Mouse (Mus musculus) neutrophil, adult 5-6 weeks (primary cell): ENCODE results near the gene H2-M10.5. TPM values are rescaled to one million over a fixed set of nuclear protein-coding genes. Genes with fewer than 3 reads are reported as not detected.
"Not testable (repeated sequence)": the region's sequence is repeated elsewhere in the genome, so short reads cannot be mapped to it uniquely, and the experiment has no call there.

Source experiments
- ATAC-seq: fragments of 151-379, 151-347 bp; 2 replicates; pipeline ENCODE4 v1.8.0; 2017; ENCODE audit warnings: mild to moderate bottlenecking, moderate TSS enrichment; ENCODE audit not compliant: insufficient number of reproducible peaks, poor library complexity, low FRiP score, severe bottlenecking; ENCODE audit errors: extremely low read depth
- total RNA-seq: library from RNA; stranded (forward); fragments of 200-1000 nt; gene quantifications from 2 replicates; pipeline ENCODE4 v1.2.3, GENCODE M21; 2017

Gene H2-M10.5
- total RNA-seq, result not detected in 2 replicates

DNA sequence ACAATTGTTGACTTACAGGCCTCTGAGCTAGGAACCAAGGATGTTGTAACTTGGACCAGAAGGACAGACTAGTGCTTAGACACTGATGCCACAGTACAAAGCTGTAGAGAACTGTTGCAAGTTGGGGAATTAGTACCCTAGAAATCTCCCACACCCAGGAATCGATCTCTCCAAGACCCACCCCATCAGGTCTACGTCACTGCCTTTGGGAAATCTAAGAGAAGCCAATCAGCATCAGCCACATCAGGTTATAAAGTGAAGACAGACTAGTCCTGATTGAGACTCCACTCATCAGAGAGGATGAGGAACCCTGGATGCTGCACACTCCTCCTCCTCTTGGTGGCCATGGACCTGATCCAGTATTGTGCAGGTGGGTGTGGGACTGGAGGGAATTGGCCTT lies at the start of gene H2-M10.5:
TSS of gene H2-M10.5 (plus strand) at position 301 of the 400 bp plus-strand sequence.
- not testable (repeated sequence) for ATAC-seq

GRCm38 (mm10) chr17:36726046-36726445 lies 46.7 kb upstream of the H2-M10.5 start:
- ATAC-seq, result no peak

DNA sequence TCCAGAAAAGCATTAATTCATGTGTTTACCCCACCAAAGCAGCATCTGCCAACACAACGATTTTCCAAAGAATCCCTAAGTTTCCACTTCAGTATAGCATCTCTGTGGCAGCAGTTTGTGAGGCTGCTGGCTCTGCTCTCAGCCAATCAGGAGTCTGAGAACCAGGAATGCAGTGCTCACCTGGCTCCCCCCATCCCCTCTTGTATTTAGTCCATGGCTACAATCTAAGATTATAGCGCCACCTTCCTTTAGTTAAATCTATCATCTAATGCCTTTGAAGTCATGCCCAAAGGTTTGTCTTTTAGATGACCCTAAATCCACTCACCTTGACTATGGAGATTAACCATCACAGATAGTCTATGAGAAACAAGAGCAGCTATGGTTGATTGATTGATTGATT lies 8.9 kb upstream of the H2-M10.5 start:
- no peak for ATAC-seq

- not testable (repeated sequence) for ATAC-seq
Measured at GRCm38 (mm10) chr17:36764244-36764643, 8.5 kb upstream of the H2-M10.5 start.

DNA sequence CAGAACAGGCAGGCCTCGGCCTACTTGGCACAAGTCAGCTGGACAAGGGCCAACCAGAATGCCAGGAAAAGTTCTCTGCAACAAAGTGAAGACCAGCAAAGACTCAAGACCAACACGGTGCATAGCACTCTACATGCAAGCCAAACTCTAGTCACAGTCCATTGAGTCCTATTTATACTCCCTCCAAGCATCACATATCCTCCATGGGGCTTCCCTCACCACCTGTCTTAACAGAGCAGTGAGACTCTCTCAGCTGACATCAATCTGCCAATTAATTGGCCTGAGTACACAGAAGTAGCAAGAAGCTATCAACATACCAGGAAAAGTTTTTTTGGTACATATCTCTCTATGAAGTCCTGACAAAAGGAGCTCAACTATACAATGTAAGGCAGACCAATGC lies 7.3 kb upstream of the H2-M10.5 start:
- ATAC-seq, result not testable (repeated sequence)

DNA sequence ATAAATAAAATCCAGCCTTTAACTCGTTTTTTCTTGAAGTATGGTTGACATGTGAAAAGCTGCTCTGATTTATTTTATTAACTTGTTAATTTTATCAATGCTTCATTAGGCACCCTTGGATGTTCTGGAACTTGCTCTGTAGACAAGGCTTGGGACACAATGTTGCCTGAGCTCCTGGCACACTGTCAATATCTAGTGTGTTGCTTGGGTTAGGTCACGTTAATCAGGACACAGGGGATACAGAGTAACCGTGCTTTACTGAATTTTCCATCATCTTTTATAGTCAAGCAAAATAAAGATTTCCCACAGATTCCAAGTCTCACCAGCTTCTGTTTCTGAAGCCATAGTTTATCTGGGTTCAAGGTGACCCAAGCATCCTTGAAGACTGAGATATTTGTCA lies 8.8 kb downstream of the H2-M10.5 start:
- ATAC-seq, result no peak

DNA sequence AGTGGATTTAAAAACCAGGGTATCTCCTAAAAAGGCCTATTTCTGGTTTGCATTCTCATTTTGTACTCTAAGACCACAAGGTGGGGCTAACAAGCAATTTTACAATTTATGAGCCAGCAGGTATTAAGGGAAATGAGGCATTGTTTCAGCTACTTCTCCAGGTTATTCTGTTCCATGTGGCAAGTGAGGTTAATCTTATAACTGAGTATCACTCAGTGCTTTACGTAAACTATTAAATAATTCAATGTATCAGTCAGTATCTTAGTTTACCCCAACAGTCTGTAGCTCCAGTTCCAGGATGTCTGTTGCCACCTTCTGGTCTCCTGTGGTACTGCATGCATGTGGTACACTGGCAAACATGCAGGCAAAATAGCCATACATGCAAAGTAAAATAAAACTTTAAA lies 13.8 kb downstream of the H2-M10.5 start:
- peak; percentile 67 for ATAC-seq

GRCm38 (mm10) chr17:36788351-36788750 lies 15.6 kb downstream of the H2-M10.5 start:
- ATAC-seq, result no peak

DNA sequence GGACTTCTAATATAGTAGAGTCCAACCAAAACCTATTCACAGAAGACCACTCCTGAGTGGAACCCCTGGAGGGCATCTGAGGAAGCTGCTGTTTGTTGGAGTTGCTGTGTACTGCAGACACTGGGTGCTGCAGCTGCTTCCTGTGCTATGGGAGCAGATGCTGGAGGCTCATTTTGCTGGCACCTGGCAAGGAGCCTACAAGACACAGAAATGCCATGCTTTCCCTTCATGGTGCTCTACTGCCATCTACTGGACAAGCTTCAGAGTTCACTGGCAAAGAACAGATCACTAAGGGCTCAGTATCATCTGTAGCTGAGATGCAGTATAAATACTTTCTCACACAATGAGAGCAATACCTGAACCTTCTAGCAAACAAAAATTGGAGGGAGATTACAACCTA lies 16.1 kb downstream of the H2-M10.5 start:
- peak; percentile 67; the same call in 1 of the 2 replicates for ATAC-seq

DNA sequence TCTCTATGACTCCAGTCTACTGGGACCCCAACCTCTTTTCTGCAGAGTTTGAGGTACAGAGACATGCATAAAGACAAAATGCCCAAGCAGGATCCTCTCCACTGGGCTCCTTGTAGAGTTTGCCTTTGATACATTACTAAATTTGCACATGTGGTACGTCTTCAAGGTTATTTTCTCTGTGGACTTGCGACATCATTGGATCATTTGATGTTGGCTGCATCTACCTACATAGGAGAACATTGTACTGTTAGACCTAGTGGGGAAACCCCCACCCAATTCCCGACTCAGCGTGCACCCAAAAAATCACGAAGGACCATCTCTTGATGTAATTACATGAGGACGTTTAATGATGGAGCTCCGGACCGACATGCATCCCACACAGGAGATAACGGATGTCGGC lies 26.8 kb downstream of the H2-M10.5 start:
- no peak for ATAC-seq

- ATAC-seq, result not testable (repeated sequence)
Measured at GRCm38 (mm10) chr17:36799921-36800462, 27.3 kb downstream of the H2-M10.5 start.

DNA sequence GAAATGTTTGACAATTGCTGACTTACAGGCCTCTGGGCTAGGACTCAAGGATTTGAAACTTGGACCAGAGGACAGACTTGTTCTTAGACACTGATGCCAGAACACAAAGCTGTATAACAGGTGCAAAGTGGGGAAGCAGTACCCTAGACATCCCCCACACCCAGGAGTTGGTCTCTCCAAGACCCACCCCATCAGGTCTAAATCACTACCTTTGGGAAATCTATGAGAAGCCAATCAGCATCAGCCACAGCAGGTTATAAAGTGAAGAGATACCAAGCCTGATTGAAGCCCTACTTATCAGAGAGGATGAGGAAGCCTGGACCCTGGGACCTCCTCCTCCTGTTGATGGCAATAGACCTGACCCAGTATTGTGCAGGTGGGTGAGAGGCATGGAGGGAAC lies 39.2 kb downstream of the H2-M10.5 start, which contains the start of gene H2-M10.6:
TSS of gene H2-M10.6 (plus strand) at position 301 of the 400 bp plus-strand sequence.
- no peak for ATAC-seq

- peak; percentile 65 for ATAC-seq
Measured at GRCm38 (mm10) chr17:36824005-36824404, 51.3 kb downstream of the H2-M10.5 start.

DNA sequence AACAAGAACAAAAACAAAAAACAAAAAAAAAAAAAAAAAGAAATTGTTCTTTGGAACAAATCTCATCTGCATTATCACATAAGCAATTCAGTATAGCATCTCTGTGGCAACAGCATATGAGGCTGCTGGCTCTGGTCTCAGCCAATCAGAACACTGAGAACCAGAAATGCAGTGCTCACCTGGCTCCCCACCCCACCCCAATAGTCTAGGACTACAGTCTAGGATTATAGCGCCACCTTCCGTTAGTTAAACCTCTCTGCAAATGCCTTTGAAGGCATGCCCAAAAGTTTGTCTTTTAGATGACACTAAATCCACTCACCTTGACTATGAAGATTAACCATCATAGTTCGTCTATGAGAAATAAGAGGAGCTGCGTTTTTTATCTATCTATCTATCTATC lies 52.8 kb downstream of the H2-M10.5 start:
- ATAC-seq, result peak; percentile 44; the same call in 1 of the 2 replicates

Other genes with a start within 250 kb of the H2-M10.5 start
- not detected in 2 replicates for gene H2-M11, start 225.8 kb upstream of the H2-M10.5 start, total RNA-seq
- not detected in 2 replicates for gene H2-M9, start 130.2 kb upstream of the H2-M10.5 start, total RNA-seq
- not detected in 2 replicates for gene H2-M1, start 100.7 kb upstream of the H2-M10.5 start, total RNA-seq
- gene H2-M10.6, start 39.3 kb downstream of the H2-M10.5 start, total RNA-seq, result not detected in 2 replicates
- 81.9 and 95.2 TPM in 2 replicates for gene Trim26, start 64.2 kb downstream of the H2-M10.5 start, total RNA-seq
- gene Trim15, start 94.3 kb downstream of the H2-M10.5 start, total RNA-seq, result not detected in 2 replicates
- 4.7 and 6.0 TPM in 2 replicates for gene Trim10, start 96.7 kb downstream of the H2-M10.5 start, total RNA-seq
- not detected in 2 replicates for gene Trim40, start 117.2 kb downstream of the H2-M10.5 start, total RNA-seq
- not detected in 2 replicates for gene Trim31, start 125.2 kb downstream of the H2-M10.5 start, total RNA-seq
- gene Rnf39, start 170.0 kb downstream of the H2-M10.5 start, total RNA-seq, result 0.98 and 1.2 TPM in 2 replicates
- 91.1 and 104 TPM in 2 replicates for gene Ppp1r11, start 178.8 kb downstream of the H2-M10.5 start, total RNA-seq
- 28.3 and 34.6 TPM in 2 replicates for gene Znrd1, start 185.6 kb downstream of the H2-M10.5 start, total RNA-seq
- 6.0 and 6.1 TPM in 2 replicates for gene Znrd1as, start 185.7 kb downstream of the H2-M10.5 start, total RNA-seq
- 0.58 TPM in 1 of 2 replicates, not detected in the other for gene 2410137M14Rik, start 208.3 kb downstream of the H2-M10.5 start, total RNA-seq
- gene H2-M5, start 216.6 kb downstream of the H2-M10.5 start, total RNA-seq, result not detected in 2 replicates
- not detected in 2 replicates for gene Zfp57, start 228.3 kb downstream of the H2-M10.5 start, total RNA-seq